Mouse (Mus musculus): ENCODE measurements at regions not wholly inside any gene's neighbourhood (a gene's known extent, or its start where the extent isn't known, plus 50 kb on each side); places are given as distances from the start of the nearest gene placed in this dataset.

DNA sequence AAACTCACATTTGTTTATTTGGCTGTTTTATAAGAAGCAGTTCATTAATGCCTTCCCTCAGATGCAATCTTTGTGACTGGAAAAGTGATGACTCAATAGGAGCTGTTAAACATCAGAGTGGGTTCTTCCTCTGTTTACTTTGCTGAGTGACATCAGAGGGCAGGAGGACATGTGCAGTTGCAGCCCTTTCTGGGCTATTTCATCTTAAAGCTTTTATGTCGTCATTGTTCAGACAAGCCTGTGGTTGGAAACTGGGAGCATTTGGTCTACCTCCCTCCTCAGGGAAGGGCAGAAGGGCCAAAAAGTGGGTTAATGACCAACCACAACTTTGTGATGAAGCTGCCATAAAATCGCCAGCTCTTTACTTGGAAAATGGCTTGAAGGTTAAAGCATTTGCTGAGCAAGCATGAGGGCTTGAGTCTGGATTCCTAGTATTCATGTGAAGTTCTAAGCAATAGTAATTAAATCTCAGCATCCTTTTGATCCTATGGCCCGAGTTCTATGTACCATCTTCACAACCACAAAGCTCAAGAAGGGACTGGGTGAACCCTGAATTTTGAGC lies 103.8 kb upstream of the Igfbp3 start:
- DNase-seq = no peak

DNA sequence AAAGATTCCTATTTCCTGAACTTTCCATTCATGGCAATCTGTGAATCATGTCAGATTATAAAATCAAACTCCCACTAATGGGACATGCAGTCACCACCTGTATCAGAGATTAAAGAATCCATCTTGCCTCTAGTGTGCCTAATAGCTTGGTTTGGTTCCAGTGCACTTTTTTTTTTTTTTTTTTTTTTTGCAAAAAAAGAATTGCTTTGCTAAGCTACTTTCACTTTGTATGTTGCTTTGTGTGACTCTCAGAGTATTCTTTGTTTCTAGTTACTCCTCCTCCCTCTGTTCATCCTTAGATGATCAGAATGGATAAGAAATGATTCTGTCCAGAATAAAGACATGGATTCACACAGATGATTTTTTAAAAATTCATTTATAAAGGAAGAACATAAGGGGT lies 82.5 kb upstream of the Igfbp3 start:
- no peak for DNase-seq

DNA sequence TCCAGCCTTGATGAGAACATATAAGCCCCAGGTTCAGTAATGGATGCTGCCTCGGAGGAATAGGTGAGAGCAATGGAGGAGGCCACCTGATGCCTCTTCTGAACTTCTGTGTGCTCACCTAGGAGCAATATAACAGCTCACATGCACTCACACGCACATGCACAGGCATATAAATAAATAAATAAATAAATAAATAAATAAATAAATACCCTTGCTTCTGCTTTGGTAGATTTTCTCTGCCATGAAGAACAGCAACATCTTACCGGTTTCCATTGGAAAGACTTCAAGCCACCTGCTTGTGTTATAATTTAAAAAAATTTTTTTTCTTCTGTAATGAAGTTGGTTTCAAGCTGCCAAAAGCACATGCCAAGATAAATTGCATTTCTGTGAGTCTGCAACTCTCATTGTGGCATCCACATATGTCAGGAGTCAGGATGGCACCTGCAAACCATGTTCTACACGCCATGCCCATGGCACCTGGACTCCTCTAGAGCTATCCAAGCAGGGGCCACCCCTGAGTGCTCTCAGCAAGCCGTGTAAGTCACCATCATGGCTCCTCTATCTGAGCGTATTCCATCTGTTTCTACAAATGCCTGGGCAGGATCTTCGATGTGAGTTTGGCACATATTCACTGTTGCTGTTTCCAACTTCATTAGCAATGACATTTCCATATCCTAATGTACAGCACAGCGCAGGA lies 75.7 kb upstream of the Igfbp3 start:
- no peak for DNase-seq

DNA sequence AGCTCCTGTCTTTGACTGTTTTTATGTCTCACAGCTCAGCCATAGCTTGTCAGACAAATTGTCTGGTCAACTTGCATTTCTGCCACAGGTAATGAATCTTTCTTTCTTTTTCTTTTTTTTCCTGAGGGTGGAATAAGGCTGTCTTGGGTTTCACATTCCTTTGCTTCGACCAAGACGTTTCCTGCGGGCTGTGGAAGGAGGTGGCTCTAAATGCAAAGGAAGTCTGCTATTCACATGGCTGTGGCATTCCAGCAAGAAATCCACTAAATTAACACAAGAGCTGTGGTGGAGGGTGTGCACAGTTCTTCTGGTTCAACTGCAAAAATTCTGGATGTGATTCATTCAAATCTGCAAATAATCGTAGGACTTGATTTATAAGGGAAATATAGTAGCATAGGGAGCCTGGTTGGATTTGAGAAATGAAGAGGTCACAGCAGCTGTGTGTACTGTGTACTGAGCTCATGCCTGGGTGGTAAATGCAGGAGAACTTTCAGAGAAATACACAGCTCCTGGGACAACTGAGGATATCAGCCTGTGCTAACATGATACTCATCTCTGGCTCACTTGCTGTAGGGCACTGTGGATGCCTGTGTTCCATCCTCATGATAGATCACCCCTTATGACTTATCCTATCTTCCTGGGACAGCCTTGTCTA lies 71.2 kb upstream of the Igfbp3 start:
- no peak for DNase-seq

DNA sequence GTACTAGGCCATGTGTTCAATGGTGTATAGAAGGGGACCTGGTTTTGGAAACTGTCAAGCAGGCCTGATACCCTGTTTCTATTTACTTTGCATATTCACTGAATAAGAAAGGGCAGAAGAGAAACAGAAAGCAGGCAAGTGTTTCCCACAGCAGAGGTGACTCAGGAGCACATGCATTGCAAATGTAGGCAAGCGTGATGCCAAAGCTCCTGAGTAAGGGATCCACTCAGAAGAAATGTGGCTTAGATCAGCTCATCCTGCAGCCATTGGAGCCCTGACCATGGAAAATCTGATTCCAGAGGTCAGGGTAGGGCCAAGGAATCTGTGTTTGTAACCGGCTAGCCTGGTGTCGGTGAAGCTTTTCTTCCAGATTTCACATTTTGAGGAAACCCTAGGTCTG lies 69.3 kb upstream of the Igfbp3 start:
- DNase-seq = no peak

DNA sequence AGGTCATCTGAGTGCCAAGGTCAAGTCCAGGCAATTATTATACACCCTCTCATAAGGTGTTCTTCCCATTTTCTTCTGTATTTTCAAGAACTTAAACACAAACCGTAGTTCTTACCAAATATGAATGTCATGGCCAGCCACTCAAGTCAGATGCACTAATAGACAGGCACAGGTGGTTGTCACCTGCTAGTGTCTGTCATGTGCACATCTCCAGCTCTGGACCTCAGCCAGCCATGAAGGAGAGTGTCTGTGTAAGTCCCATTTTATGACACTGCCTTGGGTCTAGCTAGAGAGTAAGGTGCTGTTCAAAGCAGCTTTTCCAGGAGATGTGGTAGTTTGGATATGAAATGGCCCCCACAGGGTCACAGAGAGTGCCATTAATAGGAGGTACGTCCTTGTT lies 68.5 kb upstream of the Igfbp3 start:
- DNase-seq = no peak

DNA sequence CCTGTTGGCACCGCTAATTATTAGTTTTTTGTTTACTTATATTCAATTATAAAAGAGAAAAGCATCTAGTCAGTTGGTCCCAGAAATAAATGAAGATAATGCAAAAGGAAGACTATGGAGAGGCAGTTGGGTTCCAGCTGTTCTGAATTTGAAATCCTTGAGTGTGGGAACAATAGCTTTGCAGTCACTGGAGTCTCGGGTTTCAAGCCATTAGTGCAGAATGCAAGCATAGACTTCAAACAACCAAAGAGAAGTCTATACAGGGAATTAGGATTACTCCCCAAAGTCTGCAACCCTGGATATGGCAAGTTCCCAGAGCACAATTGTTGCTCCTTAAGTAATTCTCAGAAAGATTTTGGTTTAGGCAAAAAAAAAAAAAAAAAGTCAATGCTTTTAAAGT lies 67.9 kb upstream of the Igfbp3 start:
- no peak for DNase-seq

DNA sequence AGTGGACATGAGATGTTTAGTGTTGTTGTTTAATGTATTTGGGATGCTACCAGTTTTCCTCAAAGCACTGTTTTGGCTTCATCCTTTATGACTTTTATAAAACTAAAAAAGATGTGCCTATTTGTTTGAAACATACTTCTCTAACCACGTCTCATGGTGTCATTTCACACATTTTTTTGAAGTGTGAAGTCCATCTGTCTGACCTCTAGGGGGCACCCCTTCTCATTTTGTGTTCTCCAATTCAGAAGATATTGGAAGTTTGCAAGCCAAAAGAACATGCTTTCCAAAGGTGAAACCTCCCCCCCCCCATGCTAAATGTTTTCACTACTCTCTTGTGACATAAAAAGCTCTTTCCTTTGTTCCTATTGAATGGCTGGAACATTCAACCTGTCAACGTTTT lies 66.2 kb upstream of the Igfbp3 start:
- DNase-seq = no peak

DNA sequence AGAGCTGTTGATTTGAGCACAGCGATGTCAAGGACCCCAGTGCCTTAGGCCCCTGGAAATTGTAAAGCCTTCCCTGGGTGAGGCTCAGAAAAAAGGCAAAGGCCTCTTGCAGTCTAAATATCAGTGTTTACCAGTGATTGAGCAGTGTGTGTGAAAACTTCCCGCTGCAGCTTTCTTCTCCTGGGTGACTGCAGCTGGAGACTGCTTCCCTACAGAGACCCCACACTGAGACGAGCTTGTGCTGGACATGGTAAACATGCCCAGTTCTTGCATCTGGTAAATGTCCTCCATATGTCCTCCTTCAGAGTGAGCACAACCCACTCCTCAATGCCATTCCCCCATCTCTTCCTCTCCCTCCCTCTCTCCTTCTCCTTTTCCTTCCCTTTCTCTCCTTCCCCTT lies 58.8 kb upstream of the Igfbp3 start:
- DNase-seq = no peak

DNA sequence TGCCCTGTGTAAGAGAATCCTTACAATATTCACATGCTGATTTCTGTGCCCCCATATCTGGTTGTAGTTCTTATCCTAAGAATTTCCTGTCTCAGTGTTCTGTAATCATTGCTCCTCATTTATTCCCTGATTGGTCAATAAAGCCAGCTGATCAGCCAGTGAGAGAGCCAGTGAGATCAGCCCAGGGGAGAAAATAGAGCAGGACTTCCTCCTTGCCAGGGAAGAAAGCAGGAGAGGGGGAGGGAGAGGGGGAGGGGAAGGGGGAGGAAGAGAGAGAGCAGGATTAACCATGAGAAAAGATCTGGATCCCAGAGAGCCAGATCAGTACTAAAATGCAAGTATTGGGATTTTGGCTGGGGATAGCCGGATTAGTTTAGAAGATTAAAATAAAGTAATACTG lies 57.2 kb upstream of the Igfbp3 start:
- DNase-seq = no peak

DNA sequence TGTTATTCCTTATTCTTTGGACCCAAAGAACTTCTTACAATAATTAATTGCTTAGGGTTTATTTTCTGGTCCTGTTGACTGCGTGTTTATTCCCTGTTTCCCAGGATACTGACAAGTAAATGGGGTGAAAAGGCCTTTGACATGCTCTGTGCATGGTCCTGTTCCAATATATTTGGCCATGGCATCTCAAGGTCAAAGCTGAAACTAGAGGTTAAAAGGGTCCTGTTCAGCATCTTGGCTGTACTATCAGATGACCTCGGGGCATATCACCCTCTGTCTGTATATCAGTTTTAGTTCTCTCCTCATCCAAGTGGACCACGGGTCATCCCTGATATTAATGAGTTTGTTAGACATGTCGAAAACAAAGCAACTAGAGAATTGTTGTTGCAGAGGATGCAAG lies 50.2 kb upstream of the Igfbp3 start:
- peak; percentile 21 for DNase-seq

All from kidney, postnatal 10 days (tissue).